Mouse (Mus musculus) liver, embryonic 11.5 days (tissue): ENCODE measurements around the gene Olfr904. TPM values are rescaled to one million over a fixed set of nuclear protein-coding genes. Genes with fewer than 3 reads are reported as not detected.
"Not testable (repeated sequence)": the region's sequence is repeated elsewhere in the genome, so short reads cannot be mapped to it uniquely, and the experiment has no call there.

ENCODE experiments used
- ATAC-seq: fragments of 200-750 bp; cut with Nextera tagmentation; replicated peaks from 2 replicates; pipeline ENCODE4 v1.8.0; 2017; ENCODE audit warnings: moderate number of reproducible peaks, mild to moderate bottlenecking, moderate TSS enrichment, moderate library complexity; ENCODE audit not compliant: low FRiP score
- DNase-seq: peaks from one replicate; pipeline ENCODE4 v3.0.0-alpha.2; 2017; ENCODE audit warnings: low spot score
- H3K27ac ChIP-seq: fragments of 300-500 bp; sonication (generic); 2 replicates; pipeline ENCODE4 v1.5.1; 2014; ENCODE audit warnings: mild to moderate bottlenecking, low read depth, low read length, control low read depth
- H3K27me3 ChIP-seq: fragments of 300-500 bp; sonication (generic); replicated peaks from 2 replicates; pipeline ENCODE4 v1.6.1; 2014; ENCODE audit warnings: low read length, mixed read lengths; ENCODE audit not compliant: control insufficient read depth, insufficient read depth
- H3K36me3 ChIP-seq: fragments of 300-500 bp; sonication (generic); 2 replicates; pipeline ENCODE4 v1.6.1; 2014; ENCODE audit warnings: mild to moderate bottlenecking, low read length, moderate library complexity, mixed read lengths; ENCODE audit not compliant: control insufficient read depth, insufficient read depth
- H3K4me1 ChIP-seq: fragments of 300-500 bp; sonication (generic); replicated peaks from 2 replicates; pipeline ENCODE4 v1.6.1; 2014; ENCODE audit warnings: low read length, mixed read lengths; ENCODE audit not compliant: control insufficient read depth, insufficient read depth
- H3K4me2 ChIP-seq: fragments of 300-500 bp; sonication (generic); 2 replicates; pipeline ENCODE4 v1.6.1; 2014; ENCODE audit warnings: mild to moderate bottlenecking, control low read depth, moderate library complexity
- H3K4me3 ChIP-seq: fragments of 300-500 bp; sonication (generic); 2 replicates; pipeline ENCODE4 v1.5.1; 2014; ENCODE audit warnings: low read depth, low read length, control low read depth
- H3K9ac ChIP-seq: fragments of 300-500 bp; sonication (generic); 2 replicates; pipeline ENCODE4 v1.6.1; 2014; ENCODE audit warnings: low read depth, low read length, control low read depth
- H3K9me3 ChIP-seq: fragments of 300-500 bp; sonication (generic); 2 replicates; pipeline ENCODE4 v1.6.1; 2016; ENCODE audit warnings: low read length, inconsistent platforms, mixed read lengths; ENCODE audit not compliant: control insufficient read depth
- WGBS: fragments of 180-500 bp; shearing (Covaris S2); extraction: QIAGEN DNeasy Blood & Tissue Kit; methylation state at CpG from one replicate; pipeline ENCODE4 v1.1.7; 2014; 5-methylcytosine and 5-hydroxymethylcytosine counted together
- polyA plus RNA-seq: library from polyadenylated mRNA; unstranded; fragments of >200 nt; fragmentation: Nextera tagmentation; extraction: Ambion mirVana; gene quantifications from 2 replicates; pipeline ENCODE4 v1.2.1, GENCODE M21; 2014

Gene Olfr904
- polyA plus RNA-seq: not detected in 2 replicates

DNA sequence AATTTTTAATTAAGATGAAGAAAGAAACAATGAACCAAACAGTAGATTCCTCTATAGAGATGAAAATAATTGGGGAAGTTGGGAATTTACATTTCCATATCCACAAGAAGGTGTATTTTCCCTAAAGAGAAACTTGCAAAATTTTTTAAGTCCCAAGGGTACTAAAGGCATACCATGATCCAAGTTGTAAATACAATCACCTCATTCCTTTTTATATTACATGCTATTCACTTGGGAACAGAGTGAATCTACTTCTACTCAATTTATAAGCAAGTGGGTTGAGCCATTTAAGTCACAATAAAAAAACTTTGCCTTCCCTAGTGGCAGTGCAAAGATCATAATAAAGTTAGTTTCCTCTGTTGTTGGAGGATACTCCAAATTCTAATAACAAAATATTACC is at the start of gene Olfr904:
Gene Olfr904 (plus strand): TSS at position 301 of the 400 bp plus-strand sequence.
- Histone ChIP-seq H3K4me1 (no peaks in the 10 kb centered on the region), H3K4me2 (no peak within 1 kb of the TSS), H3K27me3 (no peaks in the 10 kb centered on the region), H3K9me3 (no peaks in the 10 kb centered on the region), H3K36me3 (no peaks in the 10 kb centered on the region), H3K27ac (no peak within 1 kb of the TSS), H3K4me3 (no peak within 1 kb of the TSS), H3K9ac (no peak within 1 kb of the TSS)
- DNase-seq: no peak
- no peak for ATAC-seq

- H3K36me3 ChIP-seq, H3K4me1 ChIP-seq, H3K4me3 ChIP-seq, DNase-seq, H3K27me3 ChIP-seq, H3K9ac ChIP-seq, H3K9me3 ChIP-seq, H3K4me2 ChIP-seq, H3K27ac ChIP-seq, ATAC-seq: not testable (repeated sequence)
- WGBS: 91% methylated on average over 14 of the region's 14 CpGs
Measured at GRCm38 (mm10) chr9:38413502-38413901, 49.4 kb upstream of the Olfr904 start.

GRCm38 (mm10) chr9:38423801-38424200 is 39.1 kb upstream of the Olfr904 start:
- no peaks in the 10 kb centered on the region for H3K4me1 ChIP-seq

GRCm38 (mm10) chr9:38427026-38427425 is 35.9 kb upstream of the Olfr904 start:
- no peak overlapping the region for H3K27ac ChIP-seq
- no peak overlapping the region for H3K4me2 ChIP-seq
- no peak overlapping the region for H3K9ac ChIP-seq
- DNase-seq (no peak), ATAC-seq (no peak)
- no peaks in the 10 kb centered on the region; the same call in 1 of the 2 replicates for H3K9me3 ChIP-seq
- 27% methylated on average over 1 of the region's 1 CpGs for whole genome bisulfite sequencing
- H3K4me1 ChIP-seq: no peaks in the 10 kb centered on the region
- H3K4me3 ChIP-seq: no peak overlapping the region
- H3K36me3 ChIP-seq: no peaks in the 10 kb centered on the region
- H3K27me3 ChIP-seq: no peaks in the 10 kb centered on the region

More at GRCm38 (mm10) chr9:38423801-38424200, 39.1 kb upstream of the Olfr904 start:
- Histone ChIP-seq H3K9me3 (no peaks in the 10 kb centered on the region; the same call in 1 of the 2 replicates), H3K36me3 (no peaks in the 10 kb centered on the region), H3K4me3 (no peak overlapping the region), H3K4me2 (no peak overlapping the region), H3K27me3 (no peaks in the 10 kb centered on the region), H3K9ac (no peak overlapping the region), H3K27ac (no peak overlapping the region)
- no peak for ATAC-seq
- no peak for DNase-seq

- no peaks in the 10 kb centered on the region; the same call in 1 of the 2 replicates for H3K9me3 ChIP-seq
- H3K27ac ChIP-seq: no peak within 1 kb of the TSS
- no peaks in the 10 kb centered on the region for H3K36me3 ChIP-seq
- no peaks in the 10 kb centered on the region for H3K4me1 ChIP-seq
- no peaks in the 10 kb centered on the region for H3K27me3 ChIP-seq
- no peak within 1 kb of the TSS for H3K4me3 ChIP-seq
- 73% methylated on average over 1 of the region's 1 CpGs for WGBS
- H3K4me2 ChIP-seq: no peak within 1 kb of the TSS
- DNase-seq (no peak), ATAC-seq (no peak)
- H3K9ac ChIP-seq: no peak within 1 kb of the TSS
Measured at GRCm38 (mm10) chr9:38429155-38429554, 33.8 kb upstream of the Olfr904 start, which contains the start of gene Olfr901. Gene Olfr901, plus strand, starts transcription at chr9:38429455.

DNA sequence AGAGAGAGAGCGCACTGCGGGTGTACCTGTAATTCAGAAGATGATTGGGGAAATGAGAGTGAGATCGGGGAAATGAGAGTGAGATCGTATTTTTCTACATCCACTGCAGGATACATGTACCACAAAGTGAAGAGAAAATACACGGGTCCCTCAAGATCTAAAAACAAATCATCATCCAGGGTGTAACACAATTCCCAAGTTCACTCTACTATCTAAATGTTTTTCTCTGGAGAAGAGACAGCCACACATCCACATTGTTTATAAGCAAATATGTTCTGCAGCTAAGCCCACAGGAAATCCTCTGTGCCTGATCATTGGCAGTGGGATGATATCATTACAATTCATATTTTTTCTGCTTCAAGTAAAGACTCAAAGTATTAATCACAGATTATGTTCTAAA is 15.6 kb upstream of the Olfr904 start, which contains the start of gene Olfr902:
Gene Olfr902 (plus strand): TSS at position 301 of the 400 bp plus-strand sequence.
- 80% methylated on average over 5 of the region's 5 CpGs for WGBS
- ATAC-seq (no peak), DNase-seq (no peak)
- Histone ChIP-seq H3K4me2 (no peak within 1 kb of the TSS), H3K4me1 (no peaks in the 10 kb centered on the region), H3K36me3 (no peaks in the 10 kb centered on the region), H3K9ac (no peak within 1 kb of the TSS), H3K9me3 (no peaks in the 10 kb centered on the region), H3K27me3 (no peaks in the 10 kb centered on the region), H3K27ac (no peak within 1 kb of the TSS), H3K4me3 (no peak within 1 kb of the TSS)

GRCm38 (mm10) chr9:38470807-38471206 is 7.9 kb downstream of the Olfr904 start, which contains the start of gene Olfr905:
Gene Olfr905, plus strand, starts transcription at chr9:38471107.
- no peak within 1 kb of the TSS for H3K9ac ChIP-seq
- no peak within 1 kb of the TSS for H3K4me2 ChIP-seq
- H3K27ac ChIP-seq: no peak within 1 kb of the TSS
- H3K36me3 ChIP-seq: no peaks in the 10 kb centered on the region
- ATAC-seq (no peak), DNase-seq (no peak)
- no peaks in the 10 kb centered on the region for H3K4me1 ChIP-seq
- no peaks in the 10 kb centered on the region for H3K27me3 ChIP-seq
- no peak within 1 kb of the TSS for H3K4me3 ChIP-seq
- no peaks in the 10 kb centered on the region for H3K9me3 ChIP-seq

DNA sequence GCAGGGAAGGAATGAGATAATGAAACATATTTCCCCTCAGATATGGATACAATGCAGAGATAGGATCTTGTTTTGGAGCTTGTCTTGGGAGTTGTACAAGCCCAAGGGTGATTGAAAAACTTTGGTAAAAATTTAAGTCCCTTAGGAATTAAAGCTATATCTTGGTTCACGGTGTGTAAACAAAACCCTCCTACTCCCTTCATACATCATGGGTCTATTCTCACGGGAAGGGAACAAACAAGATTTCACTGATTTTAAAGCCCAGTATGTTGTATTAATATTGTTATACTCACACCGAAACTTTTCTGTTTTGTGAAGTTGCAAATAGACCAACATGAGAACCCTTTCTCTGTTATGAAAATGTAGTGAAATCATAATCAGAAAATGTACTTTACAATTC is 23.8 kb downstream of the Olfr904 start, which contains the start of gene Olfr906:
Gene Olfr906 (plus strand): TSS at position 301 of the 400 bp plus-strand sequence.
- no peak within 1 kb of the TSS for H3K27ac ChIP-seq
- DNase-seq (no peak), ATAC-seq (no peak)
- no peak within 1 kb of the TSS for H3K9ac ChIP-seq
- H3K36me3 ChIP-seq: no peaks in the 10 kb centered on the region
- no peaks in the 10 kb centered on the region for H3K9me3 ChIP-seq
- no peaks in the 10 kb centered on the region for H3K4me1 ChIP-seq
- WGBS: 78% methylated on average over 3 of the region's 3 CpGs
- H3K4me2 ChIP-seq: no peak within 1 kb of the TSS
- H3K27me3 ChIP-seq: no peaks in the 10 kb centered on the region
- H3K4me3 ChIP-seq: no peak within 1 kb of the TSS

DNA sequence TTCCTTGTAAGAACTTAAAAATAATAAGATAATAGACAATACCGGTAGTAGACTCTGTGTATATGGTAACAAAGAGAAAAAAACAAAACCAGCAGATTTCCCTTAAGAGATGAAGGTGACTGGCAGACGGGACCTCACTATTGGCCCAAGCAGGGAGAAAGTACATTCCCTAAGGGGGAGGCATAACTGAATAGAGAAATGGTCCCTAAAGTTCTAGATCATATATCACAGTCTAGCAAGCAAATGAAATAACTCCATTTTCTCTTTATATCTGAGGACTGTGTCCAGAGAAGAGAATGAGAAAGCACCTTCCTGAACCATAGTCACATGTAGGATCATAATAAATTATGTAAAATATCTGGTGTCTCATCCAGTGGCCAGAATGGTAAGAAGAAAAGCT is 32.6 kb downstream of the Olfr904 start, which contains the start of gene Olfr907:
Gene Olfr907 (plus strand): TSS at position 301 of the 400 bp plus-strand sequence.
- Histone ChIP-seq H3K4me1 (no peaks in the 10 kb centered on the region), H3K27me3 (no peaks in the 10 kb centered on the region), H3K27ac (no peak within 1 kb of the TSS), H3K9ac (no peak within 1 kb of the TSS), H3K4me2 (no peak within 1 kb of the TSS), H3K9me3 (no peaks in the 10 kb centered on the region), H3K36me3 (no peaks in the 10 kb centered on the region), H3K4me3 (no peak within 1 kb of the TSS)
- 75% methylated on average over 2 of the region's 2 CpGs for WGBS
- no peak for ATAC-seq
- no peak for DNase-seq
